Mouse (Mus musculus) cerebellum, adult 9-11 months (tissue): Measurements from ENCODE around the gene Nr5a2.
"Not testable (repeated sequence)": the region's sequence is repeated elsewhere in the genome, so short reads cannot be mapped to it uniquely, and the experiment has no call there.

ENCODE experiments used
- DNase-seq: peaks from one replicate; pipeline ENCODE4 v3.0.0; 2022

The Nr5a2 gene

GRCm38 (mm10) chr1:136832305-136833152 lies 127.7 kb downstream of the Nr5a2 start:
- DNase-seq: no peak

- DNase-seq: no peak
Measured at GRCm38 (mm10) chr1:136830992-136831391, 129.3 kb downstream of the Nr5a2 start.

DNA sequence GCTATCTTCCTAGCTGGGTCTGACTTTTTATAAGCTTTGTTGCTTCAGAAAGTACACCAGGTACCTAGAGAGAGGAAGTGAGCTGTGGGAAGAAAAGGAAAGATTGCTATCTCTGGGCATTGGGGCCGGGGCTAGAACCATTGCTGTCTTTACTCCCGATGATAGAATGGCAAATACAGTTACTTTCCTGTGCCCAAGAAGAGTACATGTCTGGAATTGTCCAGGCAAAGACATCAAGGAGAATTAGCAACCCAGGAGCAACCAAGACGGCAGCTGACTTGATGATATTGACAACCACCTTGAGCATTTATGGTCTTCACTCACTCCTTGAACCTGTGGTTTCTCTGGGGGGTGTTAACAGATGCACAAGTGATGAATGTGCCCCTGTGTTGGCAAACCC lies 130.3 kb downstream of the Nr5a2 start:
- no peak for DNase-seq

- no peak for DNase-seq
Measured at GRCm38 (mm10) chr1:136823897-136824296, 136.4 kb downstream of the Nr5a2 start.

- no peak for DNase-seq
Measured at GRCm38 (mm10) chr1:136800625-136801024, 159.6 kb downstream of the Nr5a2 start.

- DNase-seq: no peak
Measured at GRCm38 (mm10) chr1:136796361-136797090, 163.7 kb downstream of the Nr5a2 start.

DNA sequence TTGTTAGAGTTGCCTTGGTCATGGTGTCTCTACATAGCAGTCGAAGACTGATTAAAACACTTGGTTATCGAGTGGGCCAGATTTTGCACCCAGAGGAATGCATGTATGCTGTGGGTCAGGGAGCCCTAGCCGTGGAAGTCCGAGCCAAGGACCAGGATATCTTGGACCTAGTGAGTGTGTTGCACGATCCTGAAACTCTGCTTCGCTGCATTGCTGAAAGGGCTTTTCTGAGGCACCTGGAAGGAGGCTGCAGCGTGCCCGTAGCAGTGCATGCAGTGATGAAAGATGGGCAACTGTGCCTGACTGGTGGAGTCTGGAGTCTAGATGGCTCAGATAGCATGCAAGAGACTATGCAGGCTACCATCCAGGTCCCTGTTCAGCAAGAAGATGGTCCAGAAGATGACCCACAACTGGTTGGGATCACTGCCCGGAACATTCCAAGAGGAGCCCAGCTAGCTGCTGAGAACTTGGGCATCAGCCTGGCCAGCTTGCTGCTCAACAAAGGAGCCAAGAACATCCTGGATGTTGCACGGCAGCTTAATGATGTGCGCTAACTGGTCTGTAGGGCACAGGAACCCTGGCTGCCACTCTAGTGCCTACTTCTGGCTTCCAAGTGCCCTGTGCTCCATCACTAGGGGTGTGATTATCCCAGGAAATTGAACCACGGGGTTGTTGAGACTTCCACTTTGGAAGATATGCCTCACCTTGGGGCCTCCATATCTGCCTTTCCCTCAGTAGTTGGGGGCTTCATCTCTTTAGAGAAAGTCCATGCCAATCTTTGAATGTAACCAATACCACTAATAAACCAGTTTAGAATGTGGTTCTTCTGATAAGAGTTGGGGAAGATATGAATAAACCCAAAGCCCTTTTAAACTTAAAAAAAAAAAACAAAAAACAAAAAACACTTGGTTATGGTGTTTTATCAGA lies 167.0 kb downstream of the Nr5a2 start:
- DNase-seq: not testable (repeated sequence)
